Mouse (Mus musculus): ENCODE measurements around the gene Fam135a.

GRCm38 (mm10) chr1:23968027-23968725 lies 132.0 kb downstream of the Fam135a start:
- TF ChIP-seq CTCF (IDR thresholded peaks at IDR 0.05) (no peak), EP300 (IDR thresholded peaks at IDR 0.05; ENCODE audit: insufficient read depth, low read depth, low read length) (no peak)
